Mouse (Mus musculus): ENCODE data around the gene Amh.

- no peak for TF ChIP-seq TAL1 (IDR thresholded peaks at IDR 0.05; ENCODE audit: low read length)
- no peak for TF ChIP-seq GATA1 (IDR thresholded peaks at IDR 0.05; ENCODE audit: low read length)
These were observed 4.1 kb downstream of the Amh start for GRCm38 (mm10) chr10:80808985-80809632.

Data from erythroblast, embryonic 14.5 days (primary cell).